8 mouse cellular contexts compared by ENCODE assay signal in genomic region chr17:26414523-26415354, GRCm38 (mm10). TPM values are rescaled to one million over a fixed set of nuclear protein-coding genes. Genes with fewer than 3 reads are reported as not detected.
DNase-seq lines count a peak whose midpoint lies in the region; ATAC-seq lines count a peak whose summit lies in the region.

TSS of gene Neurl1b (plus strand) at chr17:26414829.

- peak; percentile 67 for ATAC-seq in forebrain, embryonic 16.5 days
- ATAC-seq in hindbrain, embryonic 14.5 days (ENCODE audit: low FRiP score), result peak; percentile 60
- ATAC-seq in megakaryocyte, adult 5-6 weeks (ENCODE audit: poor library complexity, severe bottlenecking), result peak; percentile 79

- H3K4me2 ChIP-seq in forebrain, embryonic 16.5 days (ENCODE audit: low read length), result peak within 1 kb of the TSS; percentile 96
- peak within 1 kb of the TSS; percentile 64 for H3K4me2 ChIP-seq in hindbrain, embryonic 14.5 days (replicated peaks)

- peak within 1 kb of the TSS; percentile 88 for H3K9ac ChIP-seq in forebrain, embryonic 16.5 days (replicated peaks; ENCODE audit: low read depth, low read length)
- peak within 1 kb of the TSS; percentile 85 for H3K9ac ChIP-seq in hindbrain, embryonic 14.5 days

- H3K27me3 ChIP-seq in forebrain, embryonic 16.5 days (replicated peaks; ENCODE audit: control insufficient read depth, insufficient read depth, low read length), result peaks cover 2% of the 10 kb centered on the region; the same call in 1 of the 2 replicates
- H3K27me3 ChIP-seq in hindbrain, embryonic 14.5 days (ENCODE audit: control insufficient read depth, insufficient read depth, low read length), result peaks cover 11% of the 10 kb centered on the region

- no peaks in the 10 kb centered on the region for H3K9me3 ChIP-seq in forebrain, embryonic 16.5 days (ENCODE audit: control insufficient read depth, low read length)
- no peaks in the 10 kb centered on the region for H3K9me3 ChIP-seq in hindbrain, embryonic 14.5 days (ENCODE audit: control insufficient read depth, low read length)

- intact Hi-C loops in heart, postnatal 25 days (cut with DNase I), result loop anchor here (2.0 kb wide), 1 partner anchor 30 kb away; no protein-coding TSS in a partner anchor
- intact Hi-C loops in left cerebral cortex, postnatal 14 days (cut with DNase I), result no loop called here

- WGBS in forebrain, embryonic 16.5 days, result under 1% methylated on average over 99 of the region's 105 CpGs
- WGBS in hindbrain, embryonic 14.5 days, result under 1% methylated on average over 68 of the region's 105 CpGs

- no peaks in the 10 kb centered on the region for H3K36me3 ChIP-seq in forebrain, embryonic 16.5 days (ENCODE audit: control insufficient read depth, insufficient read depth)
- H3K36me3 ChIP-seq in hindbrain, embryonic 14.5 days (replicated peaks; ENCODE audit: control insufficient read depth, insufficient read depth), result no peaks in the 10 kb centered on the region

- DNase-seq in heart, adult 11 months, result peak; percentile 96
- no peak for DNase-seq in heart, postnatal 25 days (ENCODE audit: low spot score)
- DNase-seq in cerebellum, adult 18-20 months, result peak; percentile 20 to 66
- peak; percentile 51 for DNase-seq in hindbrain, embryonic 14.5 days (ENCODE audit: low spot score)
- DNase-seq in left cerebral cortex, postnatal 14 days (ENCODE audit: low spot score in 2 of 2), result peak in 1 of 2 experiments; percentile 56
- DNase-seq in spleen, postnatal 14 days (ENCODE audit: low spot score in 2 of 2), result peak; percentile 44 to 52

- H3K4me3 ChIP-seq in forebrain, embryonic 16.5 days (replicated peaks; ENCODE audit: low read length), result peak within 1 kb of the TSS; percentile 87
- peak within 1 kb of the TSS; percentile 87 for H3K4me3 ChIP-seq in hindbrain, embryonic 14.5 days (replicated peaks; ENCODE audit: low read length)

- peaks cover 20% of the 10 kb centered on the region for H3K4me1 ChIP-seq in forebrain, embryonic 16.5 days (replicated peaks; ENCODE audit: control insufficient read depth, insufficient read depth, low read length)
- peaks cover 7% of the 10 kb centered on the region for H3K4me1 ChIP-seq in hindbrain, embryonic 14.5 days (replicated peaks; ENCODE audit: control insufficient read depth, insufficient read depth, low read length)

- peak within 1 kb of the TSS; percentile 62 for H3K27ac ChIP-seq in forebrain, embryonic 16.5 days (ENCODE audit: low read length)
- H3K27ac ChIP-seq in hindbrain, embryonic 14.5 days, result 0 out of 2 replicates have a peak within 1 kb of the TSS, but pooled peaks have one; percentile 45

RNA-seq across cellular contexts. Expression of gene Neurl1b, which starts in this region (rescaled TPM):
- 1 to 10 TPM; 4.7 to 6.3 TPM for total RNA-seq in heart, postnatal 25 days (2021)
- 2.4 and 4.1 TPM in 2 replicates for polyA plus RNA-seq in forebrain, embryonic 16.5 days (2015; fragmentation: Nextera tagmentation; extraction: Ambion mirVana)
- 1.9 and 2.1 TPM in 2 replicates for polyA plus RNA-seq in hindbrain, embryonic 14.5 days (2014; fragmentation: Nextera tagmentation; extraction: Ambion mirVana)
- total RNA-seq in left cerebral cortex, postnatal 14 days (2021), result 100 to 1,000 TPM; 105 to 111 TPM
- total RNA-seq in megakaryocyte, adult 5-6 weeks (2015), result 6.8 and 8.5 TPM in 2 replicates
- 6.9 and 8.6 TPM in 2 replicates for total RNA-seq in megakaryocyte, adult 5-6 weeks (2017)

Comparison
In these comparisons a context has a peak if more than half of its experiments do, and no peak if none do; other contexts are left out.
1. RNA of gene Neurl1b (total RNA-seq): 105 to 111 TPM in left cerebral cortex, postnatal 14 days; 6.8 to 8.6 TPM in megakaryocyte, adult 5-6 weeks and 4.7 to 6.3 TPM in heart, postnatal 25 days; every median in the first group is over 10 times any median in the second.
2. Peak in every context shown above with its lines, with median percentiles within 50 percentile points of each other: ATAC-seq.